Mouse (Mus musculus): ENCODE measurements at regions not wholly inside any gene's neighbourhood (a gene's known extent, or its start where the extent isn't known, plus 50 kb on each side); places are given as distances from the start of the nearest gene placed in this dataset.

DNA sequence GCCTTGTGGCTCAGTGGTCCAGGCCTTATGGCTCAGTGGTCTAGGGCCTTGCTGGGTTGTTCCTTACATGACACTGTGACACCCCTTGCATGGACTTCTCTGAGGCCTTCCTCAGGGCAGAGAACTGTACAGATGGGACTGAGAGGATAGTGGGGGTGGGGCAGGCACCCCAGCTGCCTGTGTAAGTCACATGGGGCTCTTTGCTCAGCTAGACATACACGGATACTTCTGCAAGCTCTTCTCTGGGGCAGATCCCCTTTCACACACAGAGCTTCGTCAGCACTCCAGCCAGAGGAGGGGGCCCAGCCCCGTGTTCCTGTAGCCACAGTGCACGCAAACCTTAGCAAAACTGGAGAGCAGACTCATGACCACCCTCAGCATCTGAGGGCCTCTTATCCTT, 87.9 kb upstream of the Tpm1 start:
- H3K4me1 ChIP-seq (ENCODE audit: insufficient read depth, low read depth, low read length) = no peaks in the 10 kb centered on the region; the same call in 1 of the 2 replicates
- H3K36me3 ChIP-seq (replicated peaks) = no peaks in the 10 kb centered on the region
- H3K4me3 ChIP-seq (ENCODE audit: low read depth, low read length) = no peak overlapping the region
- peaks cover 11% of the 10 kb centered on the region for H3K27me3 ChIP-seq (ENCODE audit: insufficient read depth, low read length)
- no peaks in the 10 kb centered on the region for H3K9me3 ChIP-seq (replicated peaks)
- ATAC-seq (ENCODE audit: extremely low read depth, insufficient number of reproducible peaks, low FRiP score, poor library complexity, severe bottlenecking) = no peak
- DNase-seq (ENCODE audit: low spot score) = no peak
- TF ChIP-seq GATA2 (IDR thresholded peaks at IDR 0.05; ENCODE audit: borderline replicate concordance, low read depth, low read length) = no peak
- TF ChIP-seq POLR2AphosphoS5 (IDR thresholded peaks at IDR 0.05; ENCODE audit: insufficient replicate concordance, low read depth, low read length) = no peak
- no peak for TF ChIP-seq CTCF (IDR thresholded peaks at IDR 0.05; ENCODE audit: low read depth, low read length)
- TF ChIP-seq TAL1 (conservative IDR thresholded peaks at IDR 0.05; ENCODE audit: low read depth, low read length) = no peak
- no peak for TF ChIP-seq GATA1 (IDR thresholded peaks at IDR 0.05; ENCODE audit: borderline replicate concordance, low read length)

DNA sequence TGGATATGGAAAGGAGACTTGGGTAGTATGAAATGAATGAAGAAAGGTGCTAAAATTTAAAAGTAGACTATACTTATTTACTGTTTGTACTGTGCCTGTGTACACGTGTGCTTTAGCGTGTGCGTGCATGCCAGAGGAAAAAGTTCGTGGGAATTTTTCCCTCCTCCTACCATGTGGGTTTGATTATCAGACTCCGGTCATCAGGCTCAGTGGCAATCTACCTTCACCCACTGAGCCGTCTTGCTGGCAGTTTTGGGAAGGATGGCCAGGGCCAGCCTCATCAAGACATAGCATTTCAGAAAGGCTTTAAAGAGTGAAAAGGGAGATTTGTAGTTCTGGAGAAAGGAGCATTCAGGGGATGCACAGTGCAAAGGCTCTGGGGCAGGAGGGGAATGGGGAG, 87.0 kb upstream of the Tpm1 start:
- Histone ChIP-seq H3K4me3 (ENCODE audit: low read depth, low read length) (no peak overlapping the region), H3K36me3 (replicated peaks) (no peaks in the 10 kb centered on the region), H3K27me3 (ENCODE audit: insufficient read depth, low read length) (peaks cover 17% of the 10 kb centered on the region), H3K9me3 (replicated peaks) (no peaks in the 10 kb centered on the region), H3K4me1 (ENCODE audit: insufficient read depth, low read depth, low read length) (no peaks in the 10 kb centered on the region; the same call in 1 of the 2 replicates)
- DNase-seq (ENCODE audit: low spot score) (no peak), ATAC-seq (ENCODE audit: extremely low read depth, insufficient number of reproducible peaks, low FRiP score, poor library complexity, severe bottlenecking) (no peak)
- TF ChIP-seq GATA1 (IDR thresholded peaks at IDR 0.05; ENCODE audit: borderline replicate concordance, low read length) = no peak
- TF ChIP-seq CTCF (IDR thresholded peaks at IDR 0.05; ENCODE audit: low read depth, low read length) = no peak
- no peak for TF ChIP-seq GATA2 (IDR thresholded peaks at IDR 0.05; ENCODE audit: borderline replicate concordance, low read depth, low read length)
- TF ChIP-seq TAL1 (conservative IDR thresholded peaks at IDR 0.05; ENCODE audit: low read depth, low read length) = no peak
- no peak for TF ChIP-seq POLR2AphosphoS5 (IDR thresholded peaks at IDR 0.05; ENCODE audit: insufficient replicate concordance, low read depth, low read length)

DNA sequence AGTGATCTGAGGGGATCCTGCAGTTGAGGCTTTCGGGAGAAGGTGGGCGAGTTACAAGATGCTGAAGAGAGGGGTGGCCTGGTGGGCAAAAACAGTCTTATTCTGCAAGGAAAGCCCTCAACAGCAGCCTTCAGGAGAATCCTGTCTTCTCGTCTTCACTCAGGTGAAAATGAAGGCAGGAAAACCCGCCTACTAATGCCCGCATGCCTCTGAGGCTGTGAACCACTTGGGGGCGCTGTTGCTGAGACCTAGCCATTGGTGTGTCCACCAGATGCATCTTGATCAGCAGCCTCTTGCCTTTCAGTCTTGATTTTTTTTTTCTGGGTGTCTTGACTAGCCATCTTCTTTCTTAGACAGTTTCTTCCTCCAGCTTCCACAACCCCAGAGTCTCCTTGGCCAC, 85.2 kb upstream of the Tpm1 start:
- H3K4me3 ChIP-seq (ENCODE audit: low read depth, low read length) = no peak overlapping the region
- ATAC-seq (ENCODE audit: extremely low read depth, insufficient number of reproducible peaks, low FRiP score, poor library complexity, severe bottlenecking) (no peak), DNase-seq (ENCODE audit: low spot score) (no peak)
- TF ChIP-seq GATA2 (IDR thresholded peaks at IDR 0.05; ENCODE audit: borderline replicate concordance, low read depth, low read length) (no peak), CTCF (IDR thresholded peaks at IDR 0.05; ENCODE audit: low read depth, low read length) (0 out of 2 replicates have a peak, but pooled peaks have one; percentile 12)
- no peaks in the 10 kb centered on the region for H3K9me3 ChIP-seq (replicated peaks)
- H3K4me1 ChIP-seq (ENCODE audit: insufficient read depth, low read depth, low read length) = no peaks in the 10 kb centered on the region; the same call in 1 of the 2 replicates
- H3K27me3 ChIP-seq (ENCODE audit: insufficient read depth, low read length) = peaks cover 21% of the 10 kb centered on the region
- no peaks in the 10 kb centered on the region for H3K36me3 ChIP-seq (replicated peaks)

DNA sequence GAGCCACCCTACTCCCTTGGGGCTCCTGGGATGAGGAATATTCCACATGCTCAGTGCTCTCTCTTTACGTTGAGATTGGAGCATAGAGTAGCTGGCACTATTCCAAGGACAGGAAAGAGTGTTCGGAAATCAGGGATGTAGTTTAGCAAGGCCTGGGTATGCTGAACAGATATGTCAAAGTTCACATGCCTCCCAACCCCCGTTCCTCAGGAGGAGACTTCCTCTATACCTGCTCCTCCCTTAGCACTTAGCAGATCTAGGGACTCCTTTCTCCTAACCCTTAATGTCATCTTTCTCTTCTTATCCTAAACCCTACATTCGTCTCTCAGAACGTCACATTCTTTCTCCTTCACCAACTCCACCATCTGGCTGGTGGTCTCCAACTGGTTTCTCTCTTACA, 83.2 kb upstream of the Tpm1 start:
- TF ChIP-seq TAL1 (conservative IDR thresholded peaks at IDR 0.05; ENCODE audit: low read depth, low read length) = no peak
- TF ChIP-seq GATA2 (IDR thresholded peaks at IDR 0.05; ENCODE audit: borderline replicate concordance, low read depth, low read length) = no peak
- TF ChIP-seq POLR2AphosphoS5 (IDR thresholded peaks at IDR 0.05; ENCODE audit: insufficient replicate concordance, low read depth, low read length) = no peak
- TF ChIP-seq CTCF (IDR thresholded peaks at IDR 0.05; ENCODE audit: low read depth, low read length) = no peak
- no peak for TF ChIP-seq GATA1 (IDR thresholded peaks at IDR 0.05; ENCODE audit: borderline replicate concordance, low read length)

DNA sequence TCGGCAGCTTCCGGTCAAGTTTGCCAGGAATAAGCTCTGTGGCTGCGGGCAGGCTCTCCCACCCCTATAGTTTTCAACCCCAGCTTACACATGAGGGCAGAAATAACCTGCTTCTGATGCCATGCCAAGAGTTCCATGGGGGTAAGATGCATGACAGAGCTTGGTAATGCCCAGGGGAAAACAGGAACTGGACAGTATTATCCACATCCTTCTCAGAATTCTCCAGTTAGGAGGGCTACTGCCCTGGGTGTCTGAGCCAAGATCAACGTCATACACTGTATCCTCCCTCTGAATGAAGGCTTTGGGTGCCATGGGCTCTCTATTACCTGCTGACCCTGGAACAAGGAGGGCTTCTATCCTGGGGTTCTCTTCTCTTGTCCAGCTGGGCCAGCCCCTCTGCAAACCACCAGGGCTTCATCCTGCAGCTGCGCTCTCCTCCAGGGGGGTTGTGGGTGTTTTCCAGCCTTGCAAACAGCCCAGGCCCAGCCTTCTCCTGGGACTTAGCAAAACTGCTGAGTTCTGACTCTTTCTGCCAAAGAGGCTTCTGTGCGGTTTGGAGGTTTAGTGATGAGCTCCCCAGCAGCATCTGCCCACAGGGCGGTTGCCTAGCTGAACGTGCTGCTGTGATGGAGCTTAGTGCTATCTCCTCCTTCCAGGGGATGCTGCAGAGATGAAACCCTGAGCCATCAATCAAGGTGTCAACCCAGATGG, 81.7 kb upstream of the Tpm1 start:
- no peak for ATAC-seq (ENCODE audit: extremely low read depth, insufficient number of reproducible peaks, low FRiP score, poor library complexity, severe bottlenecking)
- no peaks in the 10 kb centered on the region for H3K9me3 ChIP-seq (replicated peaks)
- H3K4me1 ChIP-seq (ENCODE audit: insufficient read depth, low read depth, low read length) = no peaks in the 10 kb centered on the region
- DNase-seq (ENCODE audit: low spot score) = no peak
- H3K4me3 ChIP-seq (ENCODE audit: low read depth, low read length) = no peak overlapping the region
- peaks cover 19% of the 10 kb centered on the region for H3K27me3 ChIP-seq (ENCODE audit: insufficient read depth, low read length)
- no peak for TF ChIP-seq POLR2AphosphoS5 (IDR thresholded peaks at IDR 0.05; ENCODE audit: insufficient replicate concordance, low read depth, low read length)
- no peaks in the 10 kb centered on the region for H3K36me3 ChIP-seq (replicated peaks)

More for the DNA sequence above, 83.2 kb upstream of the Tpm1 start:
- H3K9me3 ChIP-seq (replicated peaks) = no peaks in the 10 kb centered on the region
- H3K36me3 ChIP-seq (replicated peaks) = no peaks in the 10 kb centered on the region
- DNase-seq (ENCODE audit: low spot score) = no peak
- H3K4me1 ChIP-seq (ENCODE audit: insufficient read depth, low read depth, low read length) = no peaks in the 10 kb centered on the region; the same call in 1 of the 2 replicates
- no peak for ATAC-seq (ENCODE audit: extremely low read depth, insufficient number of reproducible peaks, low FRiP score, poor library complexity, severe bottlenecking)
- H3K27me3 ChIP-seq (ENCODE audit: insufficient read depth, low read length) = peaks cover 19% of the 10 kb centered on the region
- no peak overlapping the region for H3K4me3 ChIP-seq (ENCODE audit: low read depth, low read length)

DNA sequence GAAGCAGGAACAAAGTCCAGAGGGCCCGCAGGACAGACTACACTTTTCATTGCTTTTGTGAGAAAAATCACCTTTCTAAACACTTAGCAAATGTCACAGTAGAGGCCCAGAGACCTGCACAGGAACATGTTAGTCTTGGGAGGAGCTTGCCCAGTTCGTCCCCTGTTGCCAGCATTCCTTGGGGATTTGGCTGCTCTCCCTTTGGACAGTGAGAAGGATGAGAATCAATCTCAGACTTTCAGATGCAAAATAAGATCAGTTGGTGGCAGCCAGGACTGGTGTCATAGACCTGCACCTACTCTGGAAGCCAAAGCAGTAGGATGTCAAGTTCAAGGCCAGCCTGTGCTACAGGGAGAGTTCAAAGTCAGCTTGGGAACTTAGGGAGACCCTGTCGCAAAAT, 80.7 kb upstream of the Tpm1 start:
- TF ChIP-seq TAL1 (conservative IDR thresholded peaks at IDR 0.05; ENCODE audit: low read depth, low read length) = no peak
- TF ChIP-seq GATA1 (IDR thresholded peaks at IDR 0.05; ENCODE audit: borderline replicate concordance, low read length) = no peak
- TF ChIP-seq CTCF (IDR thresholded peaks at IDR 0.05; ENCODE audit: low read depth, low read length) = no peak
- TF ChIP-seq POLR2AphosphoS5 (IDR thresholded peaks at IDR 0.05; ENCODE audit: insufficient replicate concordance, low read depth, low read length) = no peak
- no peak for TF ChIP-seq GATA2 (IDR thresholded peaks at IDR 0.05; ENCODE audit: borderline replicate concordance, low read depth, low read length)
- no peaks in the 10 kb centered on the region for H3K9me3 ChIP-seq (replicated peaks)
- ATAC-seq (ENCODE audit: extremely low read depth, insufficient number of reproducible peaks, low FRiP score, poor library complexity, severe bottlenecking) (no peak), DNase-seq (ENCODE audit: low spot score) (no peak)
- H3K36me3 ChIP-seq (replicated peaks) = no peaks in the 10 kb centered on the region
- no peak overlapping the region for H3K4me3 ChIP-seq (ENCODE audit: low read depth, low read length)
- H3K27me3 ChIP-seq (ENCODE audit: insufficient read depth, low read length) = peaks cover 19% of the 10 kb centered on the region
- no peaks in the 10 kb centered on the region for H3K4me1 ChIP-seq (ENCODE audit: insufficient read depth, low read depth, low read length)

All from G1E (cell line).